Mouse (Mus musculus) lung, postnatal 0 days (tissue): ENCODE measurements around the gene Crb2.

Source experiments
- CTCF ChIP-seq: IDR thresholded peaks from 2 replicates; pipeline ENCODE4 v1.5.1; 2016; ENCODE audit warnings: antibody characterized with exemption, mild to moderate bottlenecking
- EP300 ChIP-seq: IDR thresholded peaks from 2 replicates; pipeline ENCODE4 v1.6.1; 2016; ENCODE audit warnings: antibody characterized with exemption, mild to moderate bottlenecking, control low read depth

- TF ChIP-seq CTCF (no peak), EP300 (no peak)
These were observed 15.3 kb downstream of the Crb2 start for GRCm38 (mm10) chr2:37791340-37791739.
